Mouse (Mus musculus) embryo, embryonic 10.5 days (tissue): Measurements from ENCODE around the gene Macf1.

ENCODE experiments used
- DNase-seq: peaks from one replicate; pipeline ENCODE4 v3.0.0-alpha.2; 2015; ENCODE audit warnings: low spot score

Gene Macf1

GRCm38 (mm10) chr4:123438414-123438813, 245.7 kb downstream of the Macf1 start:
- DNase-seq = no peak

- no peak for DNase-seq
Observed at GRCm38 (mm10) chr4:123433171-123433570, 251.0 kb downstream of the Macf1 start.

- no peak for DNase-seq
Observed at GRCm38 (mm10) chr4:123431936-123432335, 252.2 kb downstream of the Macf1 start.

- no peak for DNase-seq
Observed at GRCm38 (mm10) chr4:123427900-123428684, 256.1 kb downstream of the Macf1 start.

DNA sequence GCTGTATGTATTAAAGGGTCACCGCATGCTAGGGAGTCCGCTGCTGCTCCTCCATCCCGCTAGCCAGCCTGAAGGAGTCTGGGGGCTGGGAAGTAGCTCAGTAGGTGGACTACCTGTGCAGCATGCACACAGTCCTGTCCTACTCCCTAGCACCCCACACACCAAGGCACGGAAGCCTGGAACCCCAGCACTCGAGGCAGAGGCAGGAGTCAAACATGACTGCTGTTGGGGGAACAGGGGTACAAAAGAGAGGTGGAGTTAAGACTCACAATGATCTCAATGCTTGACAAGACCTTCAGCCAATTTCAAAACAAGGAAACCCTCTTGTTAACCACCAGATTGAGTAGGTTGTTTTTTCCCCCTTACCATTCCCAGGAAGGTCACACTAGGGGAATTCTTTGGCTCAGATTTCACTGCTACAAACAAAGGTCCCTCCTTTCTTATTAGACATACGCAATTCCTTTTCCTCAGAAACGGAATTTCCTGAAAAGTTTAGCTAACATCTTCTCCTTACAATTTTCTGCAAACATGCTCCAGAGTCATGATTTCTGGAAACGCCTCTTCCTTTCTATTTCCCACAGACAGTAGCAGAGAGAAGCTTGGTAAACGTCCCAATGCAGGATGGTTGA, 256.8 kb downstream of the Macf1 start:
- DNase-seq = no peak

- no peak for DNase-seq
Observed at GRCm38 (mm10) chr4:123426429-123427080, 257.6 kb downstream of the Macf1 start.

DNA sequence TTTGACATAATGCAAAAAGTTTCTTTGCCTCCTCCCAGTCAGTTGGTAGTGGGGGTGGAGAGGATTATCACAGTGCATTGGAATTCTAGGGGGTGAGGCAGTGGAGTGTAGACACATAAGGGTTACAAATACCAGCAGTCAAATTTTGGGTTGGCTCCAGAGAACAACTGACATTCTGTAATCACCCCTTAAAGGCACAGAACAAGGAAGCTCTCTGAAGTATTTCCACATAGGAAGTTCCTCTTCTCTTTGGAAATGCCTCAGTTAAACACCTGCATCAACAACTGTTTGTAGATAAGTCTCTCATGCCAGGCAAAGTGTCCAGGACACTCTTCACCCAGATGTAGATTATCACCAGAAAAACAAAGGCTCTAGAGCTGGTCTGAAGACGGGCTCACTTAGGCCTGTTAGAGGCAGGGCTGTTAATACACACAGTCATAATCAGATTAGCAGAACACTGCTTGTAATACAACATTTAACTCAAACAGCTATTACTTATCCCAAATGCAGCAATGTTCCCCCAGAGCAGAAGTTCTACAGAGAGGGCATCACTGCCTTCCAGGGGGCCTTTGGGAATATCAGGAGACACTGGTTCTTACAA, 258.4 kb downstream of the Macf1 start:
- no peak for DNase-seq

DNA sequence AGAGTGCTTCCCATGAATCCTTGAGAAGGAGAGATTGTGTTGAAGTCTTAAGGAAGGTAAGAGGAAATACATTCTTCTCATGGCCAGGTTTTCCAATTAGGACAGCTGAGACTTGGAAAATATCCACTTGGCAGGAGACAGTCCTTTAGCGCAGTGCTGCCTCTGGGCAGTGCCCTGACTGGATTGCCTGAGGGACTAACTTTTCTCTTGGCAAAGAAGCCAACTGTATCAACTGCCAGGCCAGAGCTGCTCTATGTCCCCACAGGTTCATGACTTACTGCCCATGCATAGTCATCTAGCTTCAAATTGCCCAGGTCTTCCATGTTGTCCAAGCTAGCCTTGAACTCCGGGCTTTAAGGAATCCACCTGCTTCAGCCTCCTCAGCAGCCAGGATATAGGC, 260.1 kb downstream of the Macf1 start:
- no peak for DNase-seq

GRCm38 (mm10) chr4:123422828-123423227, 261.3 kb downstream of the Macf1 start:
- peak; percentile 22 for DNase-seq

- no peak for DNase-seq
Observed at GRCm38 (mm10) chr4:123418032-123418431, 266.1 kb downstream of the Macf1 start.

GRCm38 (mm10) chr4:123417478-123417877, 266.7 kb downstream of the Macf1 start:
- DNase-seq = no peak

GRCm38 (mm10) chr4:123416829-123417228, 267.3 kb downstream of the Macf1 start:
- no peak for DNase-seq

DNA sequence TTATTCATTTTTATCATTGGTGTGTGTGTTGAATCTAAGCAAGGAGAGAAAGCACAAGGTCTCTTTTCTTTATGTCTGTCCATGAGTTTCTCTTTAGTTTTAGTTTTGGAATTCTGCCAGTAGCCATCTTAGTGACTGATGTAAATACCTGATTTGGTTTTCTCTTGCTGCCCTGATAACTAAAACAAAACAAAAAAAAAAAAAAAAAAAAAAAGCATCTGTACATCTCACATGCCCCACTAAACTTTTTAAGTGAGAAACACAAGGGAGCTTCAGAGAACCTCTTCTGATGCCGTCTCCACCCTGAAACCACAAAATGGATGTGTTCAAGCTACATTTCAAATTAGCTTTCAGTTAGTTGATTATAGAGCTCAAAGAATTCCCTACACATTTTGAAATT, 268.6 kb downstream of the Macf1 start:
- DNase-seq = no peak

GRCm38 (mm10) chr4:123413876-123414275, 270.3 kb downstream of the Macf1 start:
- DNase-seq = no peak

- DNase-seq = no peak
Observed at GRCm38 (mm10) chr4:123412981-123413380, 271.2 kb downstream of the Macf1 start.

GRCm38 (mm10) chr4:123412528-123412878, 271.7 kb downstream of the Macf1 start:
- peak; percentile 73 for DNase-seq

DNA sequence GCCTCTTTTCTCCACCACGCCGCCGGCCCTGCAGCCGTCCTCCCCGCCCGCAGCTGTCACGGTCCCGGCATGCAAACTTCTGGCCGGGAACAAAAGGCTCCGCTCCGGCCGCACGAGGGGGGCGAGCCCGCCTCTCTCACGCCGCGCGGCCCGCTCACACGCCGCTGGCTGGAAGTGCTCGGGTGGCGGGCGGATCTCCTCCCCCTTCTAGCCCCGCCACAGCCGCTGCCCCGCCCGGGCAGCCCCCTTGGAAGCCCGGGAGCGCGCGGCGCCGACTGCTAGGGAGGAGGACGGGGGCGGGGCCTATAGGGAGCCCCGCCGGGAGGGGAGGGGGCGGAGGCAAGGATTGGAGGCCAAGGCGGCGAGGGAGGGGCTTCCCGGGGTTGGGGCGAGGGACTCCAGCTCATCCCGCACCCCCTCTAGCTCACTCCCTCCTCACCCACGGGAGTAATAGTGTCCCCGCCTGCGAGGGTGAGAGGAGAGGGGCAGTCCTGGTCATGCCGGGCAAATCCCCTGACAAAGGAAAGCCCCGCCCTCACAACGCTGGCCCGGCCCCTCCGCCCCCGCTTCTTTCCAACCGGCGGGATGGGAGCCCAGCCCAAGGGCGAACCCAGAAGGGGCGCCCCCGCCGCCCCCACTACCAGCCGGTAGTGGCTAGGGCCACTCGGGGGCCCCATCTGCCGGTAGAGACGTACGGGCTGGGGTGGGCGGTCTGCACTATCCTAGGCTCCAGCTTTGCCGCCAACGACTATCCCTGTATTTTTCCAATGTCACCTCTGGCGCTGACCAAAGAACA, 272.2 kb downstream of the Macf1 start:
- peak; percentile 99 for DNase-seq

- DNase-seq = peak; percentile 81
Observed at GRCm38 (mm10) chr4:123411006-123411731, 273.0 kb downstream of the Macf1 start.

- no peak for DNase-seq
Observed at GRCm38 (mm10) chr4:123409752-123410151, 274.4 kb downstream of the Macf1 start.

GRCm38 (mm10) chr4:123409034-123409692, 275.0 kb downstream of the Macf1 start:
- DNase-seq = no peak

DNA sequence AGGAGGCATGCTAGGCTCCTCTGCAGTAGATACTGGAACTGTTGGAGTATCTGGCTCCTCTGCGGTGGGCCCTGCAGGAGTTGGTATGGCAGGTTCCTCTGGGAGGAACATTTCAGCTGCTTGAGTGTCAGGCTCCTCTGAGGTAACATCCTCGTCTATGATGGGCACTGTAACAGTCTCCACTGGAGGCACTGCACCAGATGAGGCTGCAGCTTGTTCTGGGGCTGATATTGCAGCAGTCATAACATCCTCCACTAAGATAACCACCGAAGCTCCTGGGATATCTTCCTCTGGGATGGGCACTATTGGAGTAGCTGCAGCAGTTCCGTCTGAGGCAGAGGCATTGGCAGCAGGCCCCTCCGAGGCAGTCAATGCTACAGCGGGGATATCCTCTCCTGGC, 276.4 kb downstream of the Macf1 start:
- no peak for DNase-seq
